Mouse (Mus musculus) limb, embryonic 11.5 days (tissue): ENCODE data around the gene Smg7. TPM values are rescaled to one million over a fixed set of nuclear protein-coding genes. Genes with fewer than 3 reads are reported as not detected.
A peak's percentile ranks its signal among the peaks of the same experiment; 100 is the strongest.

Experiments used
- ATAC-seq: fragments of 200-750 bp; cut with Nextera tagmentation; 2 replicates; pipeline ENCODE4 v1.8.0; 2017; ENCODE audit warnings: low read depth; ENCODE audit not compliant: insufficient number of reproducible peaks, low FRiP score, low TSS enrichment
- DNase-seq: peaks from one replicate; pipeline ENCODE4 v3.0.0-alpha.2; 2015; ENCODE audit warnings: low spot score
- H3K27ac ChIP-seq: fragments of 300-500 bp; sonication (generic); replicated peaks from 2 replicates; pipeline ENCODE4 v1.5.1; 2014; ENCODE audit warnings: low read depth, mild to moderate bottlenecking, low read length
- H3K27me3 ChIP-seq: fragments of 300-500 bp; sonication (generic); 2 replicates; pipeline ENCODE4 v1.6.1; 2014; ENCODE audit warnings: mild to moderate bottlenecking, low read length, mixed read lengths; ENCODE audit not compliant: control insufficient read depth, insufficient read depth
- H3K36me3 ChIP-seq: fragments of 300-500 bp; sonication (generic); 2 replicates; pipeline ENCODE4 v1.6.1; 2014; ENCODE audit warnings: mild to moderate bottlenecking, low read length, moderate library complexity, mixed read lengths; ENCODE audit not compliant: control insufficient read depth, insufficient read depth
- H3K4me1 ChIP-seq: fragments of 300-500 bp; sonication (generic); 2 replicates; pipeline ENCODE4 v1.6.1; 2014; ENCODE audit warnings: low read length, mixed read lengths; ENCODE audit not compliant: control insufficient read depth, insufficient read depth
- H3K4me2 ChIP-seq: fragments of 300-500 bp; sonication (generic); 2 replicates; pipeline ENCODE4 v1.6.1; 2014; ENCODE audit warnings: low read depth, mild to moderate bottlenecking, moderate library complexity; ENCODE audit not compliant: severe bottlenecking
- H3K4me3 ChIP-seq: fragments of 300-500 bp; sonication (generic); 2 replicates; pipeline ENCODE4 v1.5.1; 2014; ENCODE audit warnings: low read depth, low read length
- H3K9ac ChIP-seq: fragments of 300-500 bp; sonication (generic); 2 replicates; pipeline ENCODE4 v1.6.1; 2014; ENCODE audit warnings: mild to moderate bottlenecking, low read length
- H3K9me3 ChIP-seq: fragments of 300-500 bp; sonication (generic); 2 replicates; pipeline ENCODE4 v1.6.1; 2016; ENCODE audit warnings: low read length; ENCODE audit not compliant: control insufficient read depth
- WGBS: fragments of 180-500 bp; shearing (Covaris S2); extraction: QIAGEN DNeasy Blood & Tissue Kit; methylation state at CpG from one replicate; pipeline ENCODE4 v1.1.7; 2014; 5-methylcytosine and 5-hydroxymethylcytosine counted together
- polyA plus RNA-seq: library from polyadenylated mRNA; unstranded; fragments of >200 nt; fragmentation: Nextera tagmentation; extraction: Ambion mirVana; gene quantifications from 2 replicates; pipeline ENCODE4 v1.2.1, GENCODE M21; 2014

The Smg7 gene
- polyA plus RNA-seq, 1 experiment from 2014 or later, result 38.6 TPM

GRCm38 (mm10) chr1:152820911-152821695, 81.3 kb downstream of the Smg7 start:
- Histone ChIP-seq H3K4me1 (no peaks in the 10 kb centered on the region), H3K27ac (no peak overlapping the region), H3K4me2 (no peak overlapping the region), H3K9me3 (no peaks in the 10 kb centered on the region), H3K9ac (no peak overlapping the region), H3K4me3 (no peak overlapping the region), H3K27me3 (no peaks in the 10 kb centered on the region), H3K36me3 (no peaks in the 10 kb centered on the region)
- WGBS, result 88% methylated on average over 7 of the region's 7 CpGs
- DNase-seq (no peak), ATAC-seq (no peak)

GRCm38 (mm10) chr1:152819558-152819957, 82.9 kb downstream of the Smg7 start:
- 75% methylated on average over 6 of the region's 6 CpGs for WGBS
- Histone ChIP-seq H3K27me3 (no peaks in the 10 kb centered on the region), H3K4me2 (no peak overlapping the region), H3K4me1 (no peaks in the 10 kb centered on the region), H3K9ac (no peak overlapping the region), H3K36me3 (no peaks in the 10 kb centered on the region), H3K27ac (no peak overlapping the region), H3K4me3 (no peak overlapping the region), H3K9me3 (no peaks in the 10 kb centered on the region)
- DNase-seq (no peak), ATAC-seq (no peak)

- 80% methylated on average over 10 of the region's 10 CpGs for WGBS
- H3K27ac ChIP-seq, result no peak overlapping the region
- no peaks in the 10 kb centered on the region for H3K27me3 ChIP-seq
- H3K9ac ChIP-seq, result no peak overlapping the region
- no peak overlapping the region for H3K4me3 ChIP-seq
- H3K36me3 ChIP-seq, result no peaks in the 10 kb centered on the region
- no peak overlapping the region for H3K4me2 ChIP-seq
- no peak for ATAC-seq
- H3K4me1 ChIP-seq, result no peaks in the 10 kb centered on the region
- no peak for DNase-seq
- H3K9me3 ChIP-seq, result no peaks in the 10 kb centered on the region
Measured at GRCm38 (mm10) chr1:152817794-152818193, 84.7 kb downstream of the Smg7 start.

- H3K36me3 ChIP-seq, result no peaks in the 10 kb centered on the region
- no peaks in the 10 kb centered on the region for H3K9me3 ChIP-seq
- H3K27ac ChIP-seq, result no peak overlapping the region
- no peak overlapping the region for H3K9ac ChIP-seq
- no peak overlapping the region for H3K4me3 ChIP-seq
- H3K4me1 ChIP-seq, result no peaks in the 10 kb centered on the region
- H3K4me2 ChIP-seq, result no peak overlapping the region
- ATAC-seq, result no peak
- DNase-seq, result no peak
- no peaks in the 10 kb centered on the region for H3K27me3 ChIP-seq
- 42% methylated on average over 12 of the region's 12 CpGs for WGBS
Measured at GRCm38 (mm10) chr1:152817027-152817769, 85.2 kb downstream of the Smg7 start.

GRCm38 (mm10) chr1:152815265-152815701, 87.2 kb downstream of the Smg7 start:
- no peaks in the 10 kb centered on the region for H3K27me3 ChIP-seq
- ATAC-seq (no peak), DNase-seq (peak; percentile 50)
- H3K9ac ChIP-seq, result no peak overlapping the region
- H3K9me3 ChIP-seq, result no peaks in the 10 kb centered on the region
- no peaks in the 10 kb centered on the region for H3K4me1 ChIP-seq
- H3K27ac ChIP-seq, result no peak overlapping the region
- H3K4me3 ChIP-seq, result no peak overlapping the region
- WGBS, result 41% methylated on average over 7 of the region's 7 CpGs
- H3K36me3 ChIP-seq, result no peaks in the 10 kb centered on the region
- no peak overlapping the region for H3K4me2 ChIP-seq

GRCm38 (mm10) chr1:152810533-152811439, 91.7 kb downstream of the Smg7 start:
- no peak overlapping the region for H3K9ac ChIP-seq
- no peak overlapping the region for H3K27ac ChIP-seq
- DNase-seq (no peak), ATAC-seq (no peak)
- no peaks in the 10 kb centered on the region for H3K9me3 ChIP-seq
- 72% methylated on average over 13 of the region's 13 CpGs for WGBS
- H3K4me3 ChIP-seq, result no peak overlapping the region
- H3K4me2 ChIP-seq, result no peak overlapping the region
- no peaks in the 10 kb centered on the region for H3K36me3 ChIP-seq
- peaks cover 3% of the 10 kb centered on the region; the same call in 1 of the 2 replicates for H3K4me1 ChIP-seq
- no peaks in the 10 kb centered on the region for H3K27me3 ChIP-seq

GRCm38 (mm10) chr1:152809541-152810252, 92.7 kb downstream of the Smg7 start:
- Histone ChIP-seq H3K36me3 (no peaks in the 10 kb centered on the region), H3K4me2 (no peak overlapping the region), H3K4me3 (no peak overlapping the region), H3K27me3 (no peaks in the 10 kb centered on the region), H3K9ac (no peak overlapping the region), H3K27ac (no peak overlapping the region), H3K4me1 (peaks cover 3% of the 10 kb centered on the region; the same call in 1 of the 2 replicates), H3K9me3 (no peaks in the 10 kb centered on the region)
- WGBS, result 26% methylated on average over 8 of the region's 8 CpGs
- ATAC-seq, result no peak
- no peak for DNase-seq

GRCm38 (mm10) chr1:152808392-152808680, 94.1 kb downstream of the Smg7 start:
- no peak for ATAC-seq
- no peak overlapping the region for H3K27ac ChIP-seq
- H3K27me3 ChIP-seq, result no peaks in the 10 kb centered on the region
- H3K9me3 ChIP-seq, result no peaks in the 10 kb centered on the region
- peaks cover 3% of the 10 kb centered on the region; the same call in 1 of the 2 replicates for H3K4me1 ChIP-seq
- 71% methylated on average over 2 of the region's 2 CpGs for WGBS
- no peak for DNase-seq
- H3K36me3 ChIP-seq, result no peaks in the 10 kb centered on the region
- H3K9ac ChIP-seq, result no peak overlapping the region
- H3K4me3 ChIP-seq, result no peak overlapping the region
- H3K4me2 ChIP-seq, result no peak overlapping the region
